Mouse (Mus musculus): ENCODE measurements at regions not wholly inside any gene's neighbourhood (a gene's known extent, or its start where the extent isn't known, plus 50 kb on each side); places are given as distances from the start of the nearest gene placed in this dataset.
"Not testable (repeated sequence)": the region's sequence is repeated elsewhere in the genome, so short reads cannot be mapped to it uniquely, and the experiment has no call there.

- not testable (repeated sequence) for H3K27me3 ChIP-seq (replicated peaks; ENCODE audit: control insufficient read depth, insufficient read depth, low read length); H3K9ac ChIP-seq (ENCODE audit: low read depth, low read length); H3K4me2 ChIP-seq (replicated peaks; ENCODE audit: low read depth); H3K36me3 ChIP-seq (ENCODE audit: control insufficient read depth, insufficient read depth); H3K27ac ChIP-seq (ENCODE audit: low read depth, low read length); H3K4me1 ChIP-seq (replicated peaks; ENCODE audit: control insufficient read depth, insufficient read depth, low read length); H3K4me3 ChIP-seq (ENCODE audit: low read depth, low read length); H3K9me3 ChIP-seq (ENCODE audit: control insufficient read depth)
- 45% methylated on average over 8 of the region's 10 CpGs for WGBS
- ATAC-seq, result peak; percentile 60
- TF ChIP-seq CTCF (IDR thresholded peaks at IDR 0.05; ENCODE audit: low read depth), result peak; percentile 92
Observed at GRCm38 (mm10) chr3:129421620-129422239, 89.2 kb upstream of the Enpep start.

GRCm38 (mm10) chr3:129428750-129429149 lies 96.2 kb upstream of the Enpep start:
- no peak for TF ChIP-seq CTCF (IDR thresholded peaks at IDR 0.05; ENCODE audit: low read depth)
- H3K9me3 ChIP-seq (ENCODE audit: control insufficient read depth), result no peaks in the 10 kb centered on the region
- no peaks in the 10 kb centered on the region for H3K27me3 ChIP-seq (replicated peaks; ENCODE audit: control insufficient read depth, insufficient read depth, low read length)
- no peak overlapping the region for H3K4me3 ChIP-seq (ENCODE audit: low read depth, low read length)
- no peak for ATAC-seq
- H3K9ac ChIP-seq (ENCODE audit: low read depth, low read length), result no peak overlapping the region
- no peak overlapping the region for H3K4me2 ChIP-seq (replicated peaks; ENCODE audit: low read depth)
- H3K4me1 ChIP-seq (replicated peaks; ENCODE audit: control insufficient read depth, insufficient read depth, low read length), result no peaks in the 10 kb centered on the region
- 71% methylated on average over 2 of the region's 2 CpGs for WGBS
- no peaks in the 10 kb centered on the region for H3K36me3 ChIP-seq (ENCODE audit: control insufficient read depth, insufficient read depth)
- no peak overlapping the region for H3K27ac ChIP-seq (ENCODE audit: low read depth, low read length)

GRCm38 (mm10) chr3:129429161-129430111 lies 96.9 kb upstream of the Enpep start:
- Histone ChIP-seq H3K36me3 (ENCODE audit: control insufficient read depth, insufficient read depth) (no peaks in the 10 kb centered on the region), H3K27ac (ENCODE audit: low read depth, low read length) (no peak overlapping the region), H3K4me3 (ENCODE audit: low read depth, low read length) (no peak overlapping the region), H3K4me2 (replicated peaks; ENCODE audit: low read depth) (no peak overlapping the region), H3K4me1 (replicated peaks; ENCODE audit: control insufficient read depth, insufficient read depth, low read length) (no peaks in the 10 kb centered on the region), H3K9ac (ENCODE audit: low read depth, low read length) (no peak overlapping the region), H3K27me3 (replicated peaks; ENCODE audit: control insufficient read depth, insufficient read depth, low read length) (no peaks in the 10 kb centered on the region), H3K9me3 (ENCODE audit: control insufficient read depth) (no peaks in the 10 kb centered on the region)
- peak; percentile 62 for TF ChIP-seq CTCF (IDR thresholded peaks at IDR 0.05; ENCODE audit: low read depth)
- no peak for ATAC-seq
- 67% methylated on average over 8 of the region's 8 CpGs for WGBS

DNA sequence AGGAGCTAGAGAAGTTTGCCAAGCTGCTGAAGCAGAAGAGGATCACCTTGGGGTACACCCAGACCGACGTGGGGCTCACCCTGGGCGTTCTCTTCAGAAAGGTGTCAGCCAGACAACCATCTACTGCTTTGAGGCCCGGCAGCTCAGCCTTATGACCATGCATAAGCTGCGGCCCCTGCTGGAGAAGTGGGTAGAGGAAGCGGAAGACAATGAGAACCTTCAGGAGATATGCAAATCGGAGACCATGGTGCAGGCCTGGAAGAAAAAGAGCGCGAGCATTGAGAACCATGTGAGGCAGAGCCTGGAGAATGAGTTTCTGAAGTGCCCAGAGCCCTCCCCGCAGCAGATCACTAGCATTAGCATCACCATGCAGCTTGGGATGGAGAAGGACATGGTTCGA lies 98.1 kb upstream of the Elovl6 start:
- H3K9me3 ChIP-seq (ENCODE audit: control insufficient read depth), result no peaks in the 10 kb centered on the region
- no peak overlapping the region for H3K4me3 ChIP-seq (ENCODE audit: low read depth, low read length)
- no peak overlapping the region for H3K9ac ChIP-seq (ENCODE audit: low read depth, low read length)
- WGBS, result 70% methylated on average over 11 of the region's 11 CpGs
- H3K4me1 ChIP-seq (replicated peaks; ENCODE audit: control insufficient read depth, insufficient read depth, low read length), result no peaks in the 10 kb centered on the region
- H3K27ac ChIP-seq (ENCODE audit: low read depth, low read length), result no peak overlapping the region
- no peak overlapping the region for H3K4me2 ChIP-seq (replicated peaks; ENCODE audit: low read depth)
- H3K27me3 ChIP-seq (replicated peaks; ENCODE audit: control insufficient read depth, insufficient read depth, low read length), result no peaks in the 10 kb centered on the region
- no peaks in the 10 kb centered on the region for H3K36me3 ChIP-seq (ENCODE audit: control insufficient read depth, insufficient read depth)
- peak; percentile 35 for TF ChIP-seq CTCF (IDR thresholded peaks at IDR 0.05; ENCODE audit: low read depth)
- no peak for ATAC-seq

DNA sequence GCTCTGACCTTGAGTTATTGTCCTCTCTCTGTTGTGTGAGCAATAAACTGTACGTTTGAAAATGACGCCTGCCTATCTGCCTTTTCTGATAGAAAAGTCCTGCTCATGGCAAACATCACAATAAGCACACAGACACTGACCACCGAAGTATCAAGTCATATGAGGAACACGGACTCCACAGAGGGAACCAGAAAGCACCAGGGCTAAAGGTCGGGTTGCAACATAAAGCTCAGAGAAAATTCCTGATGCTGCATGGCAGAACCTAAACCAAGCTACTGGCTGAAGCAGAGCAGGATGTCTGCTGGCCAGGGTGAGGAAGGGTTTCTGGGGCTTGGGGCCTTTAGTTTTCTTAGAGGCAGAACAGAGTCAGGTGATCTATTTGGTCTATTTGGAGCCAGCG lies 94.5 kb upstream of the Elovl6 start:
- WGBS, result 57% methylated on average over 6 of the region's 6 CpGs
- H3K9me3 ChIP-seq (ENCODE audit: control insufficient read depth), result no peaks in the 10 kb centered on the region
- ATAC-seq, result no peak; the same call in 1 of the 2 replicates

DNA sequence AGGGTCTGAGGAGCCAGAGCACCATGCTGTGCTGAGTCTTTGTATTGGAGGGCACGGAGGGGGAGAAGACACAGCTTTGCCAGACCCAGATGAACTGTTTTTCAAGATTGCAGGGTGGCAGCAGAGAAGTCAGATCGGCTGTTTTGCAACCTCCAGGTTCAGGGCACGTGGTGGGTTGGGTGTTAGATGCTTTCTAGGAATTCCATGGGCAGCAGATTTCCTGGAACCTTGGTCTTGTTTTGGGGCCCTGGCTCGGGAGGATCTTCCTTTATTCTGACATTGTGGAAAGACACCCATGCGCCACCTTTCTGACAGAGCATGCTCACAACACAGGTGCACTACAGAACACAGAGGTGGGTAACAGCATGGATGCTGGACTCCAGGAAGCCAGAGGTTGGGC lies 89.4 kb upstream of the Elovl6 start:
- no peak for ATAC-seq
- no peak overlapping the region for H3K9ac ChIP-seq (ENCODE audit: low read depth, low read length)

More for the DNA sequence above, 94.5 kb upstream of the Elovl6 start:
- Histone ChIP-seq H3K27ac (ENCODE audit: low read depth, low read length) (no peak overlapping the region), H3K4me3 (ENCODE audit: low read depth, low read length) (no peak overlapping the region), H3K4me2 (replicated peaks; ENCODE audit: low read depth) (no peak overlapping the region), H3K27me3 (replicated peaks; ENCODE audit: control insufficient read depth, insufficient read depth, low read length) (no peaks in the 10 kb centered on the region), H3K9ac (ENCODE audit: low read depth, low read length) (no peak overlapping the region), H3K4me1 (replicated peaks; ENCODE audit: control insufficient read depth, insufficient read depth, low read length) (no peaks in the 10 kb centered on the region), H3K36me3 (ENCODE audit: control insufficient read depth, insufficient read depth) (no peaks in the 10 kb centered on the region)
- TF ChIP-seq CTCF (IDR thresholded peaks at IDR 0.05; ENCODE audit: low read depth), result no peak

More for the DNA sequence above, 89.4 kb upstream of the Elovl6 start:
- no peaks in the 10 kb centered on the region for H3K27me3 ChIP-seq (replicated peaks; ENCODE audit: control insufficient read depth, insufficient read depth, low read length)
- TF ChIP-seq CTCF (IDR thresholded peaks at IDR 0.05; ENCODE audit: low read depth), result no peak
- H3K27ac ChIP-seq (ENCODE audit: low read depth, low read length), result no peak overlapping the region
- no peaks in the 10 kb centered on the region for H3K9me3 ChIP-seq (ENCODE audit: control insufficient read depth)
- no peaks in the 10 kb centered on the region for H3K4me1 ChIP-seq (replicated peaks; ENCODE audit: control insufficient read depth, insufficient read depth, low read length)
- 77% methylated on average over 5 of the region's 5 CpGs for WGBS
- no peak overlapping the region for H3K4me3 ChIP-seq (ENCODE audit: low read depth, low read length)
- no peak overlapping the region for H3K4me2 ChIP-seq (replicated peaks; ENCODE audit: low read depth)
- no peaks in the 10 kb centered on the region for H3K36me3 ChIP-seq (ENCODE audit: control insufficient read depth, insufficient read depth)

Data from intestine, postnatal 0 days (tissue).